ENCODE assay signal across 9 mouse cellular contexts in genomic region chr9:46480080-46480690, GRCm38 (mm10).
DNase-seq lines count a peak whose midpoint lies in the region; ATAC-seq lines count a peak whose summit lies in the region.
"Had no signal": no experiment of that assay in that cellular context is flagged by ENCODE, and none has a peak within 500 bp of the region (broad histone marks: within the 10 kb centered on the region; RNA-seq: fewer than 3 reads in every experiment).

No protein-coding gene starts in this region.

- H3K4me3 ChIP-seq in heart, embryonic 13.5 days: no peak overlapping the region
- no peak overlapping the region for H3K4me3 ChIP-seq in kidney, embryonic 16.5 days (ENCODE audit: low read length)
- H3K4me3 ChIP-seq: limb, embryonic 15.5 days had no signal

- H3K4me1 ChIP-seq in heart, embryonic 13.5 days: peaks cover 10% of the 10 kb centered on the region
- H3K4me1 ChIP-seq in kidney, embryonic 16.5 days (ENCODE audit: insufficient read depth, low read length): peaks cover 10% of the 10 kb centered on the region

- no peaks in the 10 kb centered on the region for H3K36me3 ChIP-seq in heart, embryonic 13.5 days
- no peaks in the 10 kb centered on the region for H3K36me3 ChIP-seq in kidney, embryonic 16.5 days (ENCODE audit: insufficient read depth, low read length)
- H3K36me3 ChIP-seq: limb, embryonic 15.5 days had no signal

- no peak overlapping the region for H3K9ac ChIP-seq in heart, embryonic 13.5 days
- H3K9ac ChIP-seq in kidney, embryonic 16.5 days (replicated peaks; ENCODE audit: low read length): no peak overlapping the region
- H3K9ac ChIP-seq: limb, embryonic 15.5 days had no signal

- DNase-seq in adipocyte (ENCODE audit: low spot score): peak; percentile 17
- DNase-seq in cerebellum, adult 18-20 months: peak; percentile 73 to 74
- peak; percentile 58 to 84 for DNase-seq in lung, postnatal 4 days
- DNase-seq in layer of hippocampus, adult 18-20 months (ENCODE audit: low spot score in 2 of 2): no peak
- no peak for DNase-seq in frontal cortex, postnatal 25 days (ENCODE audit: low spot score in 2 of 2)
- DNase-seq in frontal cortex, postnatal 36 days (ENCODE audit: low spot score in 2 of 2): no peak

- ATAC-seq in heart, embryonic 13.5 days (ENCODE audit: extremely low read depth, insufficient number of reproducible peaks, low FRiP score, low TSS enrichment): no peak; the same call in 1 of the 2 replicates
- 0 out of 2 replicates have a peak, but pooled peaks have one; percentile 80 for ATAC-seq in kidney, embryonic 16.5 days (ENCODE audit: low FRiP score, low TSS enrichment)

- no peak overlapping the region for H3K27ac ChIP-seq in heart, embryonic 13.5 days (replicated peaks)
- H3K27ac ChIP-seq in kidney, embryonic 16.5 days (ENCODE audit: low read length): no peak overlapping the region
- H3K27ac ChIP-seq: limb, embryonic 15.5 days had no signal

- 11% methylated on average over 13 of the region's 13 CpGs for WGBS in heart, embryonic 13.5 days
- 13% methylated on average over 13 of the region's 13 CpGs for WGBS in kidney, embryonic 16.5 days

- H3K9me3 ChIP-seq in heart, embryonic 13.5 days: no peaks in the 10 kb centered on the region
- H3K9me3 ChIP-seq in kidney, embryonic 16.5 days (ENCODE audit: low read length): no peaks in the 10 kb centered on the region
- H3K9me3 ChIP-seq: limb, embryonic 15.5 days had no signal

- peaks cover 14% of the 10 kb centered on the region; the same call in 1 of the 2 replicates for H3K27me3 ChIP-seq in heart, embryonic 13.5 days (replicated peaks)
- no peaks in the 10 kb centered on the region for H3K27me3 ChIP-seq in kidney, embryonic 16.5 days (ENCODE audit: insufficient read depth, low read length)
- H3K27me3 ChIP-seq: limb, embryonic 15.5 days had no signal

- H3K4me2 ChIP-seq in heart, embryonic 13.5 days: peak overlapping the region; percentile 8; the same call in 1 of the 2 replicates
- H3K4me2 ChIP-seq in kidney, embryonic 16.5 days (replicated peaks; ENCODE audit: low read depth, low read length): peak overlapping the region; percentile 7; the same call in 1 of the 2 replicates
- H3K4me2 ChIP-seq: limb, embryonic 15.5 days had no signal

Comparison
In these comparisons a context has a peak if more than half of its experiments do, and no peak if none do; other contexts are left out.
1. DNase-seq: peak in adipocyte (single experiment), cerebellum, adult 18-20 months (2 of 2) and lung, postnatal 4 days (2 of 2); none in layer of hippocampus, adult 18-20 months (0 of 2), frontal cortex, postnatal 25 days (0 of 2) and frontal cortex, postnatal 36 days (0 of 2).